Mouse (Mus musculus) heart, postnatal 0 days (tissue): ENCODE measurements at regions not wholly inside any gene's neighbourhood (a gene's known extent, or its start where the extent isn't known, plus 50 kb on each side); places are given as distances from the start of the nearest gene placed in this dataset.

ENCODE experiments used
- ATAC-seq: fragments of 200-750 bp; cut with Nextera tagmentation; 2 replicates; pipeline ENCODE4 v1.8.0; 2017; ENCODE audit warnings: low read depth, moderate number of reproducible peaks, moderate library complexity; ENCODE audit not compliant: insufficient read depth
- DNase-seq: peaks from one replicate; pipeline ENCODE4 v3.0.0-alpha.2; 2016; ENCODE audit warnings: low spot score
- H3K27ac ChIP-seq: fragments of 300-500 bp; sonication (generic); 2 replicates; pipeline ENCODE4 v1.5.1; 2014; ENCODE audit warnings: low read depth, mild to moderate bottlenecking
- H3K27me3 ChIP-seq: fragments of 300-500 bp; sonication (generic); 2 replicates; pipeline ENCODE4 v1.6.1; 2014; ENCODE audit warnings: low read length, mixed read lengths; ENCODE audit not compliant: control insufficient read depth, insufficient read depth
- H3K36me3 ChIP-seq: fragments of 300-500 bp; sonication (generic); replicated peaks from 2 replicates; pipeline ENCODE4 v1.6.1; 2014; ENCODE audit warnings: low read length, mixed read lengths; ENCODE audit not compliant: control insufficient read depth, insufficient read depth
- H3K4me1 ChIP-seq: fragments of 300-500 bp; sonication (generic); 2 replicates; pipeline ENCODE4 v1.6.1; 2014; ENCODE audit warnings: antibody characterized with exemption; ENCODE audit not compliant: control insufficient read depth, insufficient read depth
- H3K4me2 ChIP-seq: fragments of 300-500 bp; sonication (generic); 2 replicates; pipeline ENCODE4 v1.6.1; 2014; ENCODE audit warnings: low read depth, mild to moderate bottlenecking, low read length, moderate library complexity
- H3K4me3 ChIP-seq: fragments of 300-500 bp; sonication (generic); 2 replicates; pipeline ENCODE4 v1.5.1; 2014; ENCODE audit warnings: low read depth, low read length
- H3K9ac ChIP-seq: fragments of 300-500 bp; sonication (generic); replicated peaks from 2 replicates; pipeline ENCODE4 v1.6.1; 2014; ENCODE audit warnings: low read depth, low read length, mixed read lengths
- H3K9me3 ChIP-seq: fragments of 300-500 bp; sonication (generic); replicated peaks from 2 replicates; pipeline ENCODE4 v1.6.1; 2016; ENCODE audit warnings: low read length; ENCODE audit not compliant: control insufficient read depth
- CTCF ChIP-seq: IDR thresholded peaks from 2 replicates; pipeline ENCODE4 v1.5.1; 2016; ENCODE audit warnings: antibody characterized with exemption, control low read depth, low read depth
- EP300 ChIP-seq: IDR thresholded peaks from 2 replicates; pipeline ENCODE4 v1.6.1; 2016; ENCODE audit warnings: antibody characterized with exemption, low read depth
- WGBS: fragments of 180-500 bp; shearing (Covaris S2); extraction: QIAGEN DNeasy Blood & Tissue Kit; methylation state at CpG from one replicate; pipeline ENCODE4 v1.1.7; 2014; 5-methylcytosine and 5-hydroxymethylcytosine counted together

DNA sequence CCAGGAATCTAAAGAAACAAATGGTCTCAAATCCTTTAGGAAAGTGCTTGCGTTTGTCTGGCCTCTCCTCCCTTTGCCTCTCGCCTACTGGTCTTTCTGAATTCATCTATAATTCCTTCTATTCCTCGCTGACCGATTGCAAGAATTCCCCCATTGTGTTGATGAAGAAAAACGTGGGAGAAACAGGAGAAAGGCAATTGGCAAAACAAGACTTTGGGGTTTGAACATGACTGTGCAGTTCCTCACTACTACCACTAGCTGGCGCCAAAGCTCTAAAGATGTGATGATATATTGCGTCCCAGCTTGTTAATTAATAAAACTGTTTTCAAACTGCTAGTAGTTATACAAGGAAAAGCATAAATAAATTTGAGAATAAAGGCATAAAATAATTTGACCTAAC is 53.4 kb upstream of the Hnrnpa3 start:
- Histone ChIP-seq H3K4me3 (no peak overlapping the region), H3K9ac (no peak overlapping the region), H3K4me2 (no peak overlapping the region), H3K27ac (no peak overlapping the region), H3K27me3 (0 out of 2 replicates have a peak, but pooled peaks cover 3% of the 10 kb centered on the region), H3K36me3 (no peaks in the 10 kb centered on the region), H3K4me1 (no peaks in the 10 kb centered on the region), H3K9me3 (no peaks in the 10 kb centered on the region)
- no peak for ATAC-seq
- peak; percentile 79 for DNase-seq
- 3% methylated on average over 7 of the region's 7 CpGs for WGBS
- TF ChIP-seq EP300: no peak
- TF ChIP-seq CTCF: peak; percentile 98

DNA sequence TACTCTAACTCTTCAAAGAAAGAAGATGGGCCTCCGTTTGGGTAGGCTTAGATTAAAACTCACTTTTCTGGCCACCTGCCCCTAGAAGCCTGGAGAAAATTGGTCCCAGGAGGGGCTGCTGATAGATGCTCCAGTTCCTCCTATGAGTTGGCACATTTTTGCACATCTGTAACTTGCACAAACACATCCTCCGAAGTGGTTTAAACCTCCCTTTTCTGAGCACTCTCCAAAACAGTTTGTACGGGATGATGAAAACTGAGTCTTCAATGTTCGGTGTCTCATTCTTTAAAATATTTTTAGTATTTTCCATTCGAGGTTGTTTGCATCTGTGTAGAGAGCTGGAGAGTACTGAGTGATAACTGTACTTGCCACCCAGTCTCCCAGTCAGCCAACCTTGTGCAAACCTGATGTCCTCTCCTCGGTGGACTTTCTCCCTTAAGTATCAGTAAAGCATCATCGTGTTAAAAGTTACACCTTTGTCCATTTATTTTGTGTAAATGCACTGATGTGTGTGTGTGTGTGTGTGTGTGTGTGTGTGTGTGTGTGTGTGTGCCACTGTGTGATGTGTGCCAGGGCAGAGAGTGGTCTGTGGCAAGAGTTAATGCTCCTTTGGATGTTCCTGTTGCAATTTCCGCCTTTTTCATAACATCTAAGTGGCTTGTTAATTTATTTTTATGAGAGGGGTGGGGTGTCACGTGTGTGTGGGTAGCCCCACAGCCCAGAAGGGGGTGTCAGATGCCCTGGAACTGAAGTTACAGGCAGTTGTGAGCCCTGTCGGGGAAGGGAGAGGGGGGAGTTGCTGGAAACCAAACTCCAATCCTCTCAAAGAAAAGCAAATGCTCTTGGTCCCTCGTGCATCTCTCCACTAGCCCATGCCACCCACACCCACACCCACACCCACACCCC is 51.8 kb upstream of the Hnrnpa3 start:
- WGBS: 67% methylated on average over 11 of the region's 11 CpGs
- no peak overlapping the region for H3K9ac ChIP-seq
- ATAC-seq: no peak
- H3K4me1 ChIP-seq: no peaks in the 10 kb centered on the region
- TF ChIP-seq CTCF (no peak), EP300 (no peak)
- no peak overlapping the region for H3K27ac ChIP-seq
- 0 out of 2 replicates have a peak, but pooled peaks cover 3% of the 10 kb centered on the region for H3K27me3 ChIP-seq
- no peak overlapping the region for H3K4me3 ChIP-seq
- H3K9me3 ChIP-seq: no peaks in the 10 kb centered on the region
- no peak for DNase-seq
- H3K36me3 ChIP-seq: no peaks in the 10 kb centered on the region
- no peak overlapping the region for H3K4me2 ChIP-seq

GRCm38 (mm10) chr2:75607958-75608357 is 51.1 kb upstream of the Hnrnpa3 start:
- DNase-seq (no peak), ATAC-seq (no peak)
- no peak overlapping the region for H3K4me2 ChIP-seq
- no peak overlapping the region for H3K9ac ChIP-seq
- H3K36me3 ChIP-seq: no peaks in the 10 kb centered on the region
- H3K4me3 ChIP-seq: no peak overlapping the region
- H3K4me1 ChIP-seq: peaks cover 4% of the 10 kb centered on the region
- TF ChIP-seq CTCF (no peak), EP300 (no peak)
- H3K27ac ChIP-seq: no peak overlapping the region
- H3K9me3 ChIP-seq: no peaks in the 10 kb centered on the region
- H3K27me3 ChIP-seq: 0 out of 2 replicates have a peak, but pooled peaks cover 3% of the 10 kb centered on the region
- 70% methylated on average over 10 of the region's 10 CpGs for WGBS

GRCm38 (mm10) chr2:75608482-75608881 is 50.6 kb upstream of the Hnrnpa3 start:
- WGBS: 62% methylated on average over 15 of the region's 15 CpGs
- H3K27ac ChIP-seq: no peak overlapping the region
- H3K27me3 ChIP-seq: 0 out of 2 replicates have a peak, but pooled peaks cover 3% of the 10 kb centered on the region
- H3K9ac ChIP-seq: no peak overlapping the region
- no peaks in the 10 kb centered on the region for H3K36me3 ChIP-seq
- H3K4me2 ChIP-seq: no peak overlapping the region; the same call in 1 of the 2 replicates
- ATAC-seq (no peak), DNase-seq (no peak)
- no peaks in the 10 kb centered on the region for H3K9me3 ChIP-seq
- H3K4me1 ChIP-seq: peaks cover 9% of the 10 kb centered on the region
- TF ChIP-seq CTCF (no peak), EP300 (no peak)
- H3K4me3 ChIP-seq: no peak overlapping the region

DNA sequence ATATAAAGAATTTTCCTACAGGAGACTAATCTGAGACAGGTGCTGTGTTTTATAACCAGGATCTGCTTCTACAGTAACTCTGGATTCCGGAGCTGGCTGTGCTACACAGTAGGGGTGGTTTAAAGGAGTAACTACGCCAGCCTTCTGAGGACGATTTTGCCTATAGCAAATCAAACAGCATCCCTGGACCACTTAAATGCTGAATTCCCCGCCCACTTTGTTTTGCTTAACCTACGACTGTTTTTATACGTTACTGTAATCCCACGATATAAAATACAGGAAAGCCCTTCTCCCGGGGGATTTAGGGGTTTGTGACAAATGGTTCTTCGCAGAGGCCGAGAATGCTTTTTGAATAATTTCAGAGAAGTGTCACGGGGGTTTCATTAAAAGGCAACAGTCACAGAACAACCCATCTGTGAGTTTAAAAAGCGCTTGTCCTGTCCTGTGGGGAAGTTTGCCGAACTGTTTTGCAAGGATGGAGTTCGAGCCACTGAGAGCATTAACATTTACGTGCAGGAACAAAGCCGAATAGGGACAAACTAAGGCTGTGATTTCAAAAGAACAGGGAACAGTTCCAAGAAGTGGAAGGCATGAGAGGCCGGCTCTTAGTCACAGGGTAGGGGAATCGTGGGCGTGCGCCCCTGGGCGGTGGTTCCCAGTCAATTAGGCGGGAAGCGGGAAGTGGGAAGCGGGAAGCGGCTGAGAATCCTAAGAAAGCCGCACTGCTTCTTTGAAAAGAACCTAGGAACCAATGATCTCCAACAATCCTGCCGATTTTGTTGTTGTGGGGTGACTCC is 49.7 kb upstream of the Hnrnpa3 start:
- peak overlapping the region; percentile 36 for H3K4me3 ChIP-seq
- peak; percentile 63 for DNase-seq
- H3K9me3 ChIP-seq: no peaks in the 10 kb centered on the region
- WGBS: 16% methylated on average over 27 of the region's 27 CpGs
- TF ChIP-seq CTCF (no peak), EP300 (no peak)
- peaks cover 10% of the 10 kb centered on the region for H3K4me1 ChIP-seq
- 0 out of 2 replicates have a peak, but pooled peaks cover 3% of the 10 kb centered on the region for H3K27me3 ChIP-seq
- H3K4me2 ChIP-seq: peak overlapping the region; percentile 59
- H3K36me3 ChIP-seq: no peaks in the 10 kb centered on the region
- 0 out of 2 replicates have a peak overlapping the region, but pooled peaks have one; percentile 12 for H3K9ac ChIP-seq
- peak; percentile 62 for ATAC-seq
- H3K27ac ChIP-seq: peak overlapping the region; percentile 27
